Mouse (Mus musculus) forebrain, embryonic 13.5 days (tissue): ENCODE data around the gene Apol9b. TPM values are rescaled to one million over a fixed set of nuclear protein-coding genes. Genes with fewer than 3 reads are reported as not detected.
"Not testable (repeated sequence)": the region's sequence is repeated elsewhere in the genome, so short reads cannot be mapped to it uniquely, and the experiment has no call there.

Experiments
- ATAC-seq: fragments of 200-750 bp; cut with Nextera tagmentation; 2 replicates; pipeline ENCODE4 v1.8.0; 2017
- H3K27ac ChIP-seq: fragments of 300-500 bp; sonication (generic); 2 replicates; pipeline ENCODE4 v1.5.1; 2015; ENCODE audit warnings: inconsistent platforms, mild to moderate bottlenecking, moderate library complexity
- H3K27me3 ChIP-seq: fragments of 300-500 bp; sonication (generic); 2 replicates; pipeline ENCODE4 v1.6.1; 2015; ENCODE audit warnings: mild to moderate bottlenecking, inconsistent platforms
- H3K36me3 ChIP-seq: fragments of 300-500 bp; sonication (generic); 2 replicates; pipeline ENCODE4 v1.6.1; 2015; ENCODE audit warnings: mild to moderate bottlenecking, inconsistent platforms; ENCODE audit not compliant: poor library complexity, severe bottlenecking
- H3K4me1 ChIP-seq: fragments of 300-500 bp; sonication (generic); 2 replicates; pipeline ENCODE4 v1.6.1; 2015; ENCODE audit warnings: inconsistent platforms
- H3K4me2 ChIP-seq: fragments of 300-500 bp; sonication (generic); 2 replicates; pipeline ENCODE4 v1.6.1; 2015; ENCODE audit warnings: inconsistent platforms, mild to moderate bottlenecking, moderate library complexity
- H3K4me3 ChIP-seq: fragments of 300-500 bp; sonication (generic); 2 replicates; pipeline ENCODE4 v1.5.1; 2015; ENCODE audit warnings: mild to moderate bottlenecking, inconsistent platforms
- H3K9ac ChIP-seq: fragments of 300-500 bp; sonication (generic); 2 replicates; pipeline ENCODE4 v1.6.1; 2015; ENCODE audit warnings: mild to moderate bottlenecking, inconsistent platforms
- H3K9me3 ChIP-seq: fragments of 300-500 bp; sonication (generic); replicated peaks from 2 replicates; pipeline ENCODE4 v1.6.1; 2016; ENCODE audit warnings: inconsistent platforms
- WGBS: fragments of 180-500 bp; shearing (Covaris S2); methylation state at CpG from one replicate; pipeline ENCODE4 v1.1.7; 2015; 5-methylcytosine and 5-hydroxymethylcytosine counted together
- polyA plus RNA-seq: library from polyadenylated mRNA; unstranded; fragments of >200 nt; fragmentation: Nextera tagmentation; extraction: Ambion mirVana; gene quantifications from 2 replicates; pipeline ENCODE4 v1.2.1, GENCODE M21; 2015

Gene Apol9b
- polyA plus RNA-seq, 1 experiment from 2014 or later, result not detected

GRCm38 (mm10) chr15:77727745-77728144 lies 1.1 kb upstream of the Apol9b start:
- 95% methylated on average over 3 of the region's 3 CpGs for WGBS
- H3K4me1 ChIP-seq, ATAC-seq, H3K36me3 ChIP-seq, H3K9ac ChIP-seq, H3K27me3 ChIP-seq, H3K9me3 ChIP-seq, H3K4me2 ChIP-seq, H3K27ac ChIP-seq, H3K4me3 ChIP-seq: not testable (repeated sequence)

DNA sequence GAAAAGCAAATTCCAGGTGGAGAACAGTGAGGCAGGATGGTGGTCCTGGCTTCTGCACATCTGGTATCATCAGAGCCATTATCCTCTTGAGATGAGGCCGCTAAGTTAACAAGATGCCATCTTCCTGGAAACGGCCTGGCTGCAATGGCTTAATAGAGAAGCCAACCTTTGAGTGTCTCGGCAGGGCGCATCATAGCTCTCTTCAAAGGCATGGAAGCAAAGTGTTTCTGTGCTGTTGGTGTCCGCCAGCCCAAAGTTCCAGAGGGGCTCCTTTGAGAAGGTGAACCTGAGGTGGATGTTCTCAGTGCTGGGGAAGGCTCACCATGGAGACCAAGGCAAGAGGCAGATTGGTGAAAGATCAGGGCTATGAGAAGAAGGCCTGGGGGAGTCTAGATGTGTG lies 2.8 kb downstream of the Apol9b start:
- Histone ChIP-seq H3K36me3 (no peaks in the 10 kb centered on the region), H3K9ac (no peak overlapping the region), H3K4me2 (no peak overlapping the region), H3K4me3 (no peak overlapping the region), H3K4me1 (no peaks in the 10 kb centered on the region), H3K27me3 (no peaks in the 10 kb centered on the region), H3K9me3 (no peaks in the 10 kb centered on the region), H3K27ac (no peak overlapping the region)
- 86% methylated on average over 5 of the region's 5 CpGs for WGBS
- ATAC-seq, result no peak

- H3K27me3 ChIP-seq, H3K9me3 ChIP-seq, H3K4me2 ChIP-seq, H3K36me3 ChIP-seq, ATAC-seq, H3K9ac ChIP-seq, H3K27ac ChIP-seq, H3K4me1 ChIP-seq, H3K4me3 ChIP-seq: not testable (repeated sequence)
- WGBS, result 71% methylated on average over 10 of the region's 10 CpGs
Observed at GRCm38 (mm10) chr15:77732851-77733250, 4.0 kb downstream of the Apol9b start.

- 88% methylated on average over 8 of the region's 8 CpGs for WGBS
- H3K9ac ChIP-seq, H3K4me1 ChIP-seq, ATAC-seq, H3K27ac ChIP-seq, H3K4me2 ChIP-seq, H3K36me3 ChIP-seq, H3K27me3 ChIP-seq, H3K9me3 ChIP-seq, H3K4me3 ChIP-seq: not testable (repeated sequence)
Observed at GRCm38 (mm10) chr15:77733380-77733779, 4.5 kb downstream of the Apol9b start.

DNA sequence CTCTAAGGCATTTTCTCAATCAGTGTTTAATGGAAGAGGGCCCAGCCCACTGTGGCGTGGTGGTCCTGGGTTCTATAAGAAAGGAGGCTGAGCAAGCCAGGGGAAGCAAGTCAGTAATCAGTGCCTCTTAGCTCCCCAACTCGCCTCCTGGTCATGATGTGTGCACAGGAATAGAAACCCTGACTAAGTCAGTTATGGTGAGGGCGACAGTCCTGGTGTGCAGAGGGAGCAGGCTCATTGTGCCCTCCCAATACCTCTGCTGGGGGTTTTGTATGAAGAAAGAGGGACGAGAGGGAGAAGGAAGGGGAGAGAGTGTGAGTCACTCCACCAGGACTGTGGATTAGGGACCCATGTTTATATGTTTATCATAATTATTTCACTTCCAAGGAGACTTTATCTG lies 5.1 kb downstream of the Apol9b start:
- 74% methylated on average over 4 of the region's 4 CpGs for WGBS
- H3K4me1 ChIP-seq, H3K4me3 ChIP-seq, H3K27ac ChIP-seq, ATAC-seq, H3K36me3 ChIP-seq, H3K27me3 ChIP-seq, H3K9ac ChIP-seq, H3K4me2 ChIP-seq, H3K9me3 ChIP-seq: not testable (repeated sequence)

GRCm38 (mm10) chr15:77740511-77741297 lies 11.9 kb downstream of the Apol9b start:
- Histone ChIP-seq H3K27ac (no peak overlapping the region), H3K27me3 (no peaks in the 10 kb centered on the region), H3K9me3 (no peaks in the 10 kb centered on the region), H3K4me3 (no peak overlapping the region), H3K36me3 (no peaks in the 10 kb centered on the region), H3K9ac (no peak overlapping the region), H3K4me1 (no peaks in the 10 kb centered on the region), H3K4me2 (no peak overlapping the region)
- WGBS, result 79% methylated on average over 9 of the region's 9 CpGs
- ATAC-seq, result no peak

DNA sequence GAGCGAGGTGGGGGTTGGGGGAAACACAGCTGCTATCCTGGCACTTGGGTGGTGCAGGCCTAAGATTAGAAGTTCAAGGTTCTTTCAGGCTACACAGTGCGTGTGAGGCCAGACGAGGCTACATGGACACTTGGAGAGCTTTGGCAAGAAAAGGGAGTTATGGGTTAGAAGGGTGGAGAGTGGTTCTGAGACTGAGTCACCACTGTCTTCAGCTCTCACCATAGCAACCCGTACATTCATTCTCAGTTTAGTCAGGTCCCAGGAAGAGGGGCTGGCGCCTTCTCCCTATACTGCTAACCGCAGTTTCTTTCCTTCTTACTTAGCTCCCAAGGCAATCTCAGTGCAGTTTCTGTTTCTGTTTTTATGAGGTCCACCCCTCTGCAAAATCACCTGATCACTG lies 12.7 kb downstream of the Apol9b start:
- H3K27ac ChIP-seq, H3K4me3 ChIP-seq, H3K36me3 ChIP-seq, H3K4me2 ChIP-seq, ATAC-seq, H3K9ac ChIP-seq, H3K9me3 ChIP-seq, H3K4me1 ChIP-seq, H3K27me3 ChIP-seq: not testable (repeated sequence)
- 85% methylated on average over 6 of the region's 6 CpGs for WGBS

GRCm38 (mm10) chr15:77744632-77745031 lies 15.8 kb downstream of the Apol9b start:
- H3K4me2 ChIP-seq, result no peak overlapping the region
- H3K9me3 ChIP-seq, result no peaks in the 10 kb centered on the region
- H3K36me3 ChIP-seq, result no peaks in the 10 kb centered on the region
- no peak overlapping the region for H3K4me3 ChIP-seq
- no peaks in the 10 kb centered on the region for H3K4me1 ChIP-seq
- no peak overlapping the region for H3K27ac ChIP-seq
- no peaks in the 10 kb centered on the region for H3K27me3 ChIP-seq
- no peak overlapping the region for H3K9ac ChIP-seq
- no peak for ATAC-seq
- WGBS, result 58% methylated on average over 5 of the region's 5 CpGs

DNA sequence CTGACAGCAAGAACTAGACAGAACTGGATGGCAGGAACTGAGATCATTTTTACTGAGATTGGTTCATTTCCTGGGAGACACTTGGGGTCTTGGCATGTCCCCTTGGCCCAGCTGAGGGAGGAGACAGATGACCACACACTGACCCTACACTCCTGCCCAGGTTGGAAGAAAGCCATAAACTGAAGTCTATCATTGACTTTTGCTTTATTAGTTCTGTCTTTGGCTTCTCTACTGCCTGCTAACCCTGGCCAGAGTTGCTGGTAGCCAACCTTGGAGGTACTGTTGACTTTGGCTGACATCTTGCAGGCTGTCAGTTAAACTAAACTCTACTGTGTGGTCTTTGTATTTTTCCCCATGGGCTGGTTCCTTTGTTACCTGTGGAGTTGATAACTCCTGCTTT lies 16.2 kb downstream of the Apol9b start:
- Histone ChIP-seq H3K9ac (no peak overlapping the region), H3K9me3 (no peaks in the 10 kb centered on the region), H3K4me1 (no peaks in the 10 kb centered on the region), H3K4me3 (no peak overlapping the region), H3K36me3 (no peaks in the 10 kb centered on the region), H3K27ac (no peak overlapping the region), H3K27me3 (no peaks in the 10 kb centered on the region), H3K4me2 (no peak overlapping the region)
- no peak for ATAC-seq

- Histone ChIP-seq H3K27me3 (no peaks in the 10 kb centered on the region), H3K36me3 (no peaks in the 10 kb centered on the region), H3K9ac (no peak overlapping the region), H3K27ac (no peak overlapping the region), H3K4me2 (no peak overlapping the region), H3K4me3 (no peak overlapping the region), H3K4me1 (no peaks in the 10 kb centered on the region), H3K9me3 (no peaks in the 10 kb centered on the region)
- ATAC-seq, result no peak
- 91% methylated on average over 1 of the region's 1 CpGs for WGBS
Observed at GRCm38 (mm10) chr15:77746326-77746725, 17.5 kb downstream of the Apol9b start.

DNA sequence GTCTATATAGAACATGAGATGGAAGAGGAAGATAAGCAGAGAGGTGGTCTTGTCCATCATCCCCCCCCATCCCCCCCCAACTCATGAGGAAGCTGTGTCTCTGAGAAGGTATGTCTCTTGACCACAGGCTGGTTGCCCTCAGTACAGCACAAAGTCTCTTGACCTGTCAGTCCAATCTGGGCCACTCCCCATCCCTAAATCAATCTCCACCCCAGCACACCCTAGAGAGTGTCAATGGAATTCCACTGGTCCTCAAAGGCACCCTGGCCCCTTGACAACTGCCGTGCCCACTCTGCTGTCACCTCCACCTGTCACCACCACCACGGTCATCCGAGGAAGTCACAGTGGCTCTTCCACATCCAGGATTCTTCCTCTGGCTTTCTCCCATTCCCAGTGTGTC lies 19.6 kb downstream of the Apol9b start:
- H3K27ac ChIP-seq, result no peak overlapping the region
- no peak overlapping the region for H3K4me2 ChIP-seq
- H3K9ac ChIP-seq, result no peak overlapping the region
- H3K4me1 ChIP-seq, result no peaks in the 10 kb centered on the region
- ATAC-seq, result no peak
- H3K9me3 ChIP-seq, result no peaks in the 10 kb centered on the region
- WGBS, result 93% methylated on average over 3 of the region's 3 CpGs
- no peaks in the 10 kb centered on the region for H3K27me3 ChIP-seq
- H3K36me3 ChIP-seq, result no peaks in the 10 kb centered on the region
- H3K4me3 ChIP-seq, result no peak overlapping the region

GRCm38 (mm10) chr15:77749717-77750116 lies 20.9 kb downstream of the Apol9b start:
- Histone ChIP-seq H3K4me3 (no peak overlapping the region), H3K27me3 (no peaks in the 10 kb centered on the region), H3K27ac (no peak overlapping the region), H3K9me3 (no peaks in the 10 kb centered on the region), H3K4me1 (no peaks in the 10 kb centered on the region), H3K36me3 (no peaks in the 10 kb centered on the region), H3K4me2 (no peak overlapping the region), H3K9ac (no peak overlapping the region)
- WGBS, result 90% methylated on average over 10 of the region's 10 CpGs
- no peak for ATAC-seq

DNA sequence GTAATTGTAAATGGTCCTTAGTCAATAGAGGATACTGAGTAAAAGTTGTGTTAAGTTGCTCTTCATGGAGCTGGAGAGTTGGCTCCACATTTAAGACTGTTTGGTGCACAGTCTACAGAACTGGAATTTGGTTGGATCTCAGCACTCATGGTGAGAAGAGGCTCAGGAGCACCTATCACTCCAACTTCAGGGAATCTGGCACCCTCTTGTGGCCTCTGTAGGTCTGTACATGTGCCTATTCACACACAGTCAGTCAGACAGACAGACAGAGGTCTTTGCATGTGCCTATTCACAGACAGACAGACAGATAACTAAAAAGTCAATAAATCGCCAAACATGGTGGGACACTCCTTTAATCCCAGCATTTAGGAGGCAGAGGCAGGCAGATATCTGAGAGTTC lies 21.6 kb downstream of the Apol9b start:
- Histone ChIP-seq H3K36me3 (no peaks in the 10 kb centered on the region), H3K27ac (no peak overlapping the region), H3K4me1 (no peaks in the 10 kb centered on the region), H3K9me3 (no peaks in the 10 kb centered on the region), H3K4me3 (no peak overlapping the region), H3K9ac (no peak overlapping the region), H3K27me3 (no peaks in the 10 kb centered on the region), H3K4me2 (no peak overlapping the region)
- WGBS, result 50% methylated on average over 1 of the region's 1 CpGs
- no peak for ATAC-seq
